9 mouse cellular contexts compared by ENCODE assay signal in genomic region chr1:78745230-78745777, GRCm38 (mm10).
DNase-seq lines count a peak whose midpoint lies in the region; ATAC-seq and TF ChIP-seq lines count a peak whose summit lies in the region.
"Had no signal": no experiment of that assay in that cellular context is flagged by ENCODE, and none has a peak within 500 bp of the region (broad histone marks: within the 10 kb centered on the region; RNA-seq: fewer than 3 reads in every experiment).

No protein-coding gene starts in this region.

- no peak overlapping the region; the same call in 1 of the 2 replicates for H3K27ac ChIP-seq in lung, embryonic 14.5 days (ENCODE audit: low read depth)
- H3K27ac ChIP-seq in heart, embryonic 13.5 days (replicated peaks), result peak overlapping the region; percentile 85
- H3K27ac ChIP-seq: liver, embryonic 13.5 days had no signal

- H3K9me3 ChIP-seq in lung, embryonic 14.5 days (ENCODE audit: low read depth, low read length), result no peaks in the 10 kb centered on the region
- peaks cover 6% of the 10 kb centered on the region for H3K9me3 ChIP-seq in heart, embryonic 13.5 days

- no peak overlapping the region for H3K4me2 ChIP-seq in lung, embryonic 14.5 days
- no peak overlapping the region for H3K4me2 ChIP-seq in heart, embryonic 13.5 days
- H3K4me2 ChIP-seq: liver, embryonic 13.5 days had no signal

- no peaks in the 10 kb centered on the region for H3K4me1 ChIP-seq in lung, embryonic 14.5 days (ENCODE audit: insufficient read depth)
- H3K4me1 ChIP-seq in lung, adult 2 months (ENCODE audit: control insufficient read depth, insufficient read depth, low read length), result peaks cover 2% of the 10 kb centered on the region; the same call in 1 of the 2 replicates
- H3K4me1 ChIP-seq in heart, embryonic 13.5 days, result peaks cover 19% of the 10 kb centered on the region
- H3K4me1 ChIP-seq: liver, embryonic 13.5 days had no signal

- no peaks in the 10 kb centered on the region for H3K27me3 ChIP-seq in lung, embryonic 14.5 days (ENCODE audit: insufficient read depth, low read length)
- H3K27me3 ChIP-seq in heart, embryonic 13.5 days (replicated peaks), result no peaks in the 10 kb centered on the region
- H3K27me3 ChIP-seq: liver, embryonic 13.5 days had no signal

- peak; percentile 80 for ATAC-seq in lung, embryonic 14.5 days (ENCODE audit: insufficient read depth)
- peak; percentile 37; the same call in 1 of the 2 replicates for ATAC-seq in heart, embryonic 13.5 days (ENCODE audit: extremely low read depth, insufficient number of reproducible peaks, low FRiP score, low TSS enrichment)

- DNase-seq in lung, embryonic 14.5 days, result peak; percentile 66
- no peak for DNase-seq in lung, adult 2 months
- DNase-seq in cerebellum, adult 18-20 months, result peak; percentile 73 to 76
- DNase-seq in layer of hippocampus, adult 11-12 months (ENCODE audit: low spot score), result peak; percentile 84
- DNase-seq in lung, postnatal 36 days, result peak; percentile 49
- DNase-seq in embryo, embryonic 10.5 days (ENCODE audit: low spot score), result no peak
- DNase-seq in testis, postnatal 10 days (ENCODE audit: low spot score), result no peak
- DNase-seq: liver, embryonic 13.5 days had no signal

- 21% methylated on average over 5 of the region's 5 CpGs for WGBS in lung, embryonic 14.5 days
- WGBS in lung, adult 2 months, result 36% methylated on average over 5 of the region's 5 CpGs
- 22% methylated on average over 5 of the region's 5 CpGs for WGBS in heart, embryonic 13.5 days

- no peak overlapping the region for H3K4me3 ChIP-seq in lung, embryonic 14.5 days (ENCODE audit: low read depth, low read length)
- no peak overlapping the region for H3K4me3 ChIP-seq in lung, adult 2 months (replicated peaks; ENCODE audit: extremely low read depth, low read depth, low read length)
- H3K4me3 ChIP-seq in heart, embryonic 13.5 days, result no peak overlapping the region
- H3K4me3 ChIP-seq: liver, embryonic 13.5 days had no signal

- no peaks in the 10 kb centered on the region for H3K36me3 ChIP-seq in lung, embryonic 14.5 days (ENCODE audit: insufficient read depth)
- H3K36me3 ChIP-seq in heart, embryonic 13.5 days, result no peaks in the 10 kb centered on the region
- H3K36me3 ChIP-seq: liver, embryonic 13.5 days had no signal

- TF ChIP-seq CTCF in lung, embryonic 14.5 days (IDR thresholded peaks at IDR 0.05; ENCODE audit: low read depth), result no peak
- no peak for TF ChIP-seq CTCF in lung, adult 2 months (IDR thresholded peaks at IDR 0.05; ENCODE audit: insufficient read depth, low read length)

- H3K9ac ChIP-seq in lung, embryonic 14.5 days, result no peak overlapping the region
- H3K9ac ChIP-seq in heart, embryonic 13.5 days, result no peak overlapping the region
- H3K9ac ChIP-seq: liver, embryonic 13.5 days had no signal

- no peak for TF ChIP-seq POLR2A in lung, adult 2 months (IDR thresholded peaks at IDR 0.05; ENCODE audit: borderline replicate concordance, extremely low read depth, low read depth, low read length)

Comparison
In these comparisons a context has a peak if more than half of its experiments do, and no peak if none do; other contexts are left out.
1. DNase-seq: peak in lung, embryonic 14.5 days (single experiment), cerebellum, adult 18-20 months (2 of 2), layer of hippocampus, adult 11-12 months (single experiment) and lung, postnatal 36 days (single experiment); none in lung, adult 2 months (single experiment), embryo, embryonic 10.5 days (single experiment) and testis, postnatal 10 days (single experiment).